Mouse (Mus musculus) liver, postnatal 0 days (tissue): ENCODE measurements around the gene Ankle2. TPM values are rescaled to one million over a fixed set of nuclear protein-coding genes. Genes with fewer than 3 reads are reported as not detected.

ENCODE experiments used
- ATAC-seq: fragments of 200-750 bp; cut with Nextera tagmentation; 2 replicates; pipeline ENCODE4 v1.8.0; 2017; ENCODE audit warnings: mild to moderate bottlenecking, moderate library complexity
- DNase-seq: peaks from one replicate; pipeline ENCODE4 v3.0.0-alpha.2; 2016
- H3K27ac ChIP-seq: fragments of 300-500 bp; sonication (generic); 2 replicates; pipeline ENCODE4 v1.5.1; 2014; ENCODE audit warnings: antibody characterized with exemption, moderate library complexity, mild to moderate bottlenecking, low read depth
- H3K27me3 ChIP-seq: fragments of 300-500 bp; sonication (generic); 2 replicates; pipeline ENCODE4 v1.6.1; 2014; ENCODE audit warnings: low read length, control low read depth, mixed read lengths; ENCODE audit not compliant: insufficient read depth
- H3K36me3 ChIP-seq: fragments of 300-500 bp; sonication (generic); replicated peaks from 2 replicates; pipeline ENCODE4 v1.6.1; 2014; ENCODE audit warnings: mild to moderate bottlenecking, control low read depth, low read length, moderate library complexity, mixed read lengths; ENCODE audit not compliant: insufficient read depth
- H3K4me1 ChIP-seq: fragments of 300-500 bp; sonication (generic); 2 replicates; pipeline ENCODE4 v1.6.1; 2014; ENCODE audit warnings: antibody characterized with exemption, mild to moderate bottlenecking, control low read depth; ENCODE audit not compliant: insufficient read depth
- H3K4me2 ChIP-seq: fragments of 300-500 bp; sonication (generic); 2 replicates; pipeline ENCODE4 v1.6.1; 2014; ENCODE audit warnings: low read depth, mild to moderate bottlenecking, low read length, moderate library complexity, mixed read lengths
- H3K4me3 ChIP-seq: fragments of 300-500 bp; sonication (generic); 2 replicates; pipeline ENCODE4 v1.5.1; 2014; ENCODE audit warnings: low read depth, low read length
- H3K9ac ChIP-seq: fragments of 300-500 bp; sonication (generic); replicated peaks from 2 replicates; pipeline ENCODE4 v1.6.1; 2014; ENCODE audit warnings: mild to moderate bottlenecking, moderate library complexity
- H3K9me3 ChIP-seq: fragments of 300-500 bp; sonication (generic); 2 replicates; pipeline ENCODE4 v1.6.1; 2016; ENCODE audit warnings: mild to moderate bottlenecking, control low read depth, low read length, mixed read lengths
- CTCF ChIP-seq: sonication (generic); IDR thresholded peaks from 2 replicates; pipeline ENCODE4 v1.5.1; 2016; ENCODE audit warnings: antibody characterized with exemption, low read depth
- EP300 ChIP-seq: IDR thresholded peaks from 2 replicates; pipeline ENCODE4 v1.6.1; 2016; ENCODE audit warnings: antibody characterized with exemption, low read depth, mild to moderate bottlenecking
- WGBS: fragments of 180-500 bp; shearing (Covaris S2); extraction: QIAGEN DNeasy Blood & Tissue Kit; methylation state at CpG from one replicate; pipeline ENCODE4 v1.1.7; 2014; ENCODE audit not compliant: insufficient replicate concordance; 5-methylcytosine and 5-hydroxymethylcytosine counted together
- polyA plus RNA-seq: library from polyadenylated mRNA; unstranded; fragments of >200 nt; fragmentation: Nextera tagmentation; extraction: Ambion mirVana; gene quantifications from 2 replicates; pipeline ENCODE4 v1.2.1, GENCODE M21; 2015

The Ankle2 gene
- polyA plus RNA-seq, result 8.6 and 10.7 TPM in 2 replicates

- peaks cover 17% of the 10 kb centered on the region for H3K36me3 ChIP-seq
- WGBS, result 2% methylated on average over 71 of the region's 81 CpGs
- peak within 1 kb of the TSS; percentile 97 for H3K27ac ChIP-seq
- peak; percentile 97 for ATAC-seq
- no peaks in the 10 kb centered on the region for H3K9me3 ChIP-seq
- H3K4me1 ChIP-seq, result peaks cover 11% of the 10 kb centered on the region
- peak; percentile 97 for DNase-seq
- H3K4me3 ChIP-seq, result peak within 1 kb of the TSS; percentile 83
- no peaks in the 10 kb centered on the region for H3K27me3 ChIP-seq
- H3K4me2 ChIP-seq, result peak within 1 kb of the TSS; percentile 81
- TF ChIP-seq EP300, result no peak; the same call in 1 of the 2 replicates
- 0 out of 2 replicates have a peak, but pooled peaks have one; percentile 16 for TF ChIP-seq CTCF
- H3K9ac ChIP-seq, result peak within 1 kb of the TSS; percentile 99
Measured at GRCm38 (mm10) chr5:110230780-110231461, at the start of gene Ankle2. Ankle2 (plus strand) TSS chr5:110231004.

DNA sequence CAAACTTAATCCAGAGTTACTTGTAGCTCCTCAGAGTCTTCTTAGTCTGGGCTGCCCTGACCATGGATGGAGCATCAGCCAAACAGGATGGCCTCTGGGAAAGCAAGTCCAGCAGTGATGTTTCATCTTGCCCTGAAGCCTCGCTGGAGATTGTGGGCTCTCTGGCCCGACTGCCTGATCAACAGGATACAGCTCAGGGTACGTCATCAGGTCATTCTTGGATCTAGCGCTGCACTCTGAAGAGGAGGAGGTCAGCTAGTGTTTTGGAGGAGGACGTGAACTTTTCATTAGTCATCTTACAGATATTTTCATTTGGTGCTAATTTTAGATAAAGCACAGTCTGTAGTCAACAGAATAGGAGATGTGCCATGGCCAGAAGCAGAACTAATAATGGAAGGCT is 49.1 kb upstream of the Ankle2 start:
- no peak for TF ChIP-seq EP300
- no peak for TF ChIP-seq CTCF
- no peak overlapping the region for H3K4me2 ChIP-seq
- H3K4me3 ChIP-seq, result no peak overlapping the region
- H3K9ac ChIP-seq, result no peak overlapping the region
- H3K27ac ChIP-seq, result no peak overlapping the region
- no peak for DNase-seq
- H3K36me3 ChIP-seq, result peaks cover 37% of the 10 kb centered on the region
- H3K9me3 ChIP-seq, result no peaks in the 10 kb centered on the region
- ATAC-seq, result no peak
- H3K27me3 ChIP-seq, result no peaks in the 10 kb centered on the region
- peaks cover 15% of the 10 kb centered on the region for H3K4me1 ChIP-seq
- WGBS, result 78% methylated on average over 5 of the region's 5 CpGs

DNA sequence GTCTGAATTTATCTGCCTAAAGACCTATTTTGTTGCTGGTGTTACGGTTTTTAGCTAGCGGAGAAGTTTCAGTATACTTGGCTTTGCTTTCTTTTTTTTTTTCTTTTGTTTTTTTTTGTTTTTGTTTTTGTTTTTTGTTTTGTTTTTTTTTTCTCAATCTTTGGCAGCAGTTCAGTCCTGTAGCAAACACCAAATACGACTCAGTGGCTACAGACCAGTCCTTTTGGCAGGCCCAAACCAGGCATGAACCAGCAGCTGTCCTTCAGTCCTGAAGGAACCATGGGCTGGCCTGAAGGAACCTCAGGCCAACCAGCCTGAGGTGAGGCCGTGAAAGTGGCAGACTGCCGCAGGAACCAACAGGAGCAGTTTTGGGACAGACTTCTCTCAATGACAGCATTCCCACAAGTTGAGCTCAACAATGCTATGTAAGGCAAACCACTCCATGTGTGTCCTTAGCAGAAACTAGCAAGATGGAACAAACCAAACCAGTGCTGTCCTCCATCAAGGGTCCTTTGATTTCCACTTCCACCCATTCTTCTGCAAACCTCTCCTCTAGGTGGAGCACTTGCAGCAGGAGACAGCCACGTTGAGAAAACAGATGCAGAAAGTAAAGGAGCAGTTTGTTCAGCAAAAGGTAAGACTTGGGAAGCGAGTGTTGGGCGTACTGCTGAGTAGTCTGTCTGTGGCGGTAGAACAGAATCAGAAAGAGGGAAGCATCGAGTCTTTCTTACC is 27.5 kb upstream of the Ankle2 start:
- Histone ChIP-seq H3K27ac (no peak overlapping the region), H3K36me3 (peaks cover 75% of the 10 kb centered on the region), H3K9ac (no peak overlapping the region), H3K4me1 (no peaks in the 10 kb centered on the region), H3K27me3 (no peaks in the 10 kb centered on the region), H3K9me3 (no peaks in the 10 kb centered on the region), H3K4me2 (no peak overlapping the region), H3K4me3 (no peak overlapping the region)
- no peak for DNase-seq
- TF ChIP-seq CTCF (peak; percentile 60), EP300 (no peak)
- 82% methylated on average over 10 of the region's 10 CpGs for WGBS
- ATAC-seq, result no peak

DNA sequence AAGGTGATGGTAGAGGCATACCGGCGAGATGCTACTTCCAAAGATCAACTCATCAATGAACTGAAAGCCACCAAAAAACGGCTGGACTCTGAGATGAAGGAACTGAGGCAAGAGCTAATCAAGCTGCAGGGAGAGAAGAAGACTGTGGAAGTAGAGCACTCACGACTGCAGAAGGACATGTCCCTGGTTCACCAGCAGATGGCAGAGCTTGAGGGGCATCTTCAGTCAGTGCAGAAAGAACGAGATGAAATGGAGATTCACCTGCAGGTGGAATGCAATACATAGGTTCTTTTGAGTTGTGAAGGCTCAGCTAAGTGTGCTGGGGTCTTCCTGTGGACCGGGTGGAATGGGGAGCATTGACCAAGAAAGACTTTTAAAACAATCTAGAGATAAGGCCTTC is 26.0 kb upstream of the Ankle2 start:
- Histone ChIP-seq H3K4me1 (no peaks in the 10 kb centered on the region), H3K27ac (no peak overlapping the region), H3K4me3 (no peak overlapping the region), H3K9ac (no peak overlapping the region), H3K27me3 (no peaks in the 10 kb centered on the region), H3K9me3 (no peaks in the 10 kb centered on the region), H3K36me3 (peaks cover 88% of the 10 kb centered on the region), H3K4me2 (no peak overlapping the region)
- no peak for DNase-seq
- no peak for ATAC-seq
- WGBS, result 68% methylated on average over 6 of the region's 6 CpGs
- TF ChIP-seq EP300, result no peak
- TF ChIP-seq CTCF, result peak; percentile 65

- H3K9me3 ChIP-seq, result no peaks in the 10 kb centered on the region
- ATAC-seq (peak; percentile 40; the same call in 1 of the 2 replicates), DNase-seq (peak; percentile 22)
- no peak overlapping the region for H3K4me3 ChIP-seq
- H3K4me2 ChIP-seq, result no peak overlapping the region
- H3K36me3 ChIP-seq, result peaks cover 86% of the 10 kb centered on the region
- H3K27me3 ChIP-seq, result no peaks in the 10 kb centered on the region
- no peak overlapping the region for H3K27ac ChIP-seq
- no peak for TF ChIP-seq EP300
- WGBS, result 65% methylated on average over 2 of the region's 2 CpGs
- no peaks in the 10 kb centered on the region for H3K4me1 ChIP-seq
- H3K9ac ChIP-seq, result no peak overlapping the region
Measured at GRCm38 (mm10) chr5:110211312-110211711, 19.5 kb upstream of the Ankle2 start.

GRCm38 (mm10) chr5:110216780-110217179 is 14.0 kb upstream of the Ankle2 start:
- H3K27me3 ChIP-seq, result no peaks in the 10 kb centered on the region
- H3K9me3 ChIP-seq, result no peaks in the 10 kb centered on the region
- H3K4me2 ChIP-seq, result no peak overlapping the region
- no peak for TF ChIP-seq EP300
- no peak for TF ChIP-seq CTCF
- H3K9ac ChIP-seq, result no peak overlapping the region
- peaks cover 73% of the 10 kb centered on the region for H3K36me3 ChIP-seq
- 83% methylated on average over 3 of the region's 3 CpGs for WGBS
- no peak overlapping the region for H3K27ac ChIP-seq
- DNase-seq (no peak), ATAC-seq (no peak)
- no peaks in the 10 kb centered on the region for H3K4me1 ChIP-seq
- H3K4me3 ChIP-seq, result no peak overlapping the region
